Mouse (Mus musculus): ENCODE measurements around the gene Psmc6. TPM values are rescaled to one million over a fixed set of nuclear protein-coding genes. Genes with fewer than 3 reads are reported as not detected.

Gene Psmc6
- total RNA-seq, 2 experiments from 2014 or later: 90.1 to 102 TPM

DNA sequence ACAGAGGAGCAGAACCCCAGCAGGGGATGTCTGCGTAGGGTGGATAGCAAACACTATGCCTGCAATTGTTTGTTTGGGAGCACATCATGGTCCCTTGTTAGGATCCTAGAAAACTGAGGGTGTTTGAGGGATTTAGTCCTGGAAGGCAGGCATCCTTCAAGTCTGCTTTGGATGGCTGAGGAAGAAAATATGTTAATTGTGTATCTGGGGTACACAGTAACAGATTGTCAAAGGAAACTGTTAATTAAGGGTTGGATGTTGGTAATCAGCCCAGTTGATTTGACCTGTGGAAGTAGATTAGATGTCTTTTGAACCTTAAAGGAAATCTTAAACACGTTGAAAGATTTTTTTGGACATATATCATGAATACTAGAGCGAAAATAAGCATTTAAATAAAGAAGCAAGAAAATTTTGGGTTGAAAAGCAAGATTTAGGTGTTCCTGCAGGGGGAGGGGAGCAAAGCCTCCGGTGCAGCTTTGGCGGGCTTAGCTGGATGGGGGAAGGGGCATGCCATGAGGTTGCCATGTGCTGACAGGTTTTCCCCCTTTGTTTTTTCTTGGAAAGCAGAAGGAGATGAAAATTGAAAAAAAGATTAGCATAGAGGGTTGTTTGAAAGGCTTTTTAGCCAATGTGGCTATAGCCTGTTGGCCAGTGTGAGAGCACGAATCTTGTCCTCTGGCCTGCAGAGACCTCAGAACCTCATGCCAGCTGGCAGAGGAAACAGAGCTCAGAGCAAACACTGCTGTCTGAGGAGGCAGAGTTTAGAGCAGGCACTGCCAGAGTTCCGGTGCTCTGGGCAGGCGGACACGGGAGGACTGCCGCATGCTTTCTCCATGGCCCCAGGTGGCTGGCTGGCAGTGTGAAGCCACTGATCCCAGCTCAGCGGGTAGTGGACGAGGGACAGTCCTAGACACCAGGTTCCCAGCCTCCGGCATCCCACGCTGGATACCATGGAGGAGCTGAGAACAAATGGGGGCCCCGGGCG is 34.9 kb downstream of the Psmc6 start:
- no peak for DNase-seq (ENCODE audit: extremely low spot score in 1 of 2, low spot score in 2 of 2)
- H3K27ac ChIP-seq: no peak overlapping the region
- no peak for TF ChIP-seq CTCF (IDR thresholded peaks at IDR 0.05)
- intact Hi-C loops (cut with DNase I): no loop called here
- no peak overlapping the region for H3K4me3 ChIP-seq

- Histone ChIP-seq H3K27ac (no peak overlapping the region), H3K4me3 (no peak overlapping the region)
- intact Hi-C loops (cut with DNase I): no loop called here
- no peak for TF ChIP-seq CTCF (IDR thresholded peaks at IDR 0.05)
- DNase-seq (ENCODE audit: extremely low spot score in 1 of 2, low spot score in 2 of 2): no peak
Measured at GRCm38 (mm10) chr14:45365196-45365587, 35.6 kb downstream of the Psmc6 start.

GRCm38 (mm10) chr14:45378771-45379170 is 49.2 kb downstream of the Psmc6 start:
- H3K27ac ChIP-seq: no peak overlapping the region
- intact Hi-C loops (cut with DNase I): no loop called here
- H3K4me3 ChIP-seq: no peak overlapping the region
- no peak for DNase-seq (ENCODE audit: extremely low spot score in 1 of 2, low spot score in 2 of 2)
- no peak for TF ChIP-seq CTCF (IDR thresholded peaks at IDR 0.05)

DNA sequence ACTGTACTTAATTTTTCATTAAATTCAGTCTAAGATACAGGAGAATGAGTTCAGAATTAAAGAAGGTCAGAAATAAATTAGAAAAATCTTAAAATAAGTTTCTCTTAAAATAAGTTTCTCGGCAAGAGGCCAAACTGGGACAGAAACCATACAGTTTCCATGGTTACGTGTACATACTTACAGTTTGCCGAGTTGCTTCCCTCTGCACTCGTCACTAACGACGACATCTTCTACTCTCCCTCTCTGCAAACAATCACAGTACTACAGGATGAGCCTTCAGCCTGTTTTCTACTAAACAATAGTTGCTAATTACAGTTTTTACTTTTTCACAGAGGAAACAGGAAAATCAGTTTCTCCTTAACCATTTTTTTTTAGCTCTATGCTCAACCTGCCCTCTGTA is 51.2 kb downstream of the Psmc6 start:
- intact Hi-C loops (cut with DNase I): loop anchor here (5.0 kb wide), 1 partner anchor 38 kb away; no protein-coding TSS in a partner anchor
- H3K4me3 ChIP-seq: no peak overlapping the region
- TF ChIP-seq CTCF (IDR thresholded peaks at IDR 0.05): no peak
- H3K27ac ChIP-seq: no peak overlapping the region
- no peak for DNase-seq (ENCODE audit: extremely low spot score in 1 of 2, low spot score in 2 of 2)

DNA sequence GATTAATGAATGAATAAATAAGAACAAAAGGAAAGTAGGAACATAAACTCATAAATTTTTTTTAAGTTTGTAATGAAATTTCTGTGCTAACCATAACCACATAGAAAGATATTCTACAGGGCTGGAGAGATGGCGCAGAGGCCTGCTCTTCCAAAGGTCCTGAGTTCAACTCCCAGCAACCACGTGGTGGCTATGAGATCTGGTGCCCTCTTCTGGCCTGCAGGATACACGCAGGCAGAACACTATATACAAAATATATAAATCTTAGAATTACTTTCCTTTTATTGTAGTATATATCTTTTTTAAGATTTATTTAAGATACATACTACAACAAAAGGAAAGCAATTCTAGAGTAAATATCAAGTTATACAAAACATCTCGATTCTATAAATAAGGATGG is 53.3 kb downstream of the Psmc6 start:
- intact Hi-C loops (cut with DNase I): loop anchor here (5.0 kb wide), 1 partner anchor 41 kb away; no protein-coding TSS in a partner anchor
- TF ChIP-seq CTCF (IDR thresholded peaks at IDR 0.05): peak; percentile 51

GRCm38 (mm10) chr14:45385596-45385995 is 56.0 kb downstream of the Psmc6 start:
- TF ChIP-seq CTCF (IDR thresholded peaks at IDR 0.05): no peak
- intact Hi-C loops (cut with DNase I): no loop called here

More for the DNA sequence above, 53.3 kb downstream of the Psmc6 start:
- Histone ChIP-seq H3K27ac (no peak overlapping the region), H3K4me3 (no peak overlapping the region)
- no peak for DNase-seq (ENCODE audit: extremely low spot score in 1 of 2, low spot score in 2 of 2)

GRCm38 (mm10) chr14:45387480-45387879 is 57.9 kb downstream of the Psmc6 start:
- H3K27ac ChIP-seq: no peak overlapping the region
- DNase-seq (ENCODE audit: extremely low spot score in 1 of 2, low spot score in 2 of 2): no peak
- intact Hi-C loops (cut with DNase I): no loop called here
- H3K4me3 ChIP-seq: no peak overlapping the region
- no peak for TF ChIP-seq CTCF (IDR thresholded peaks at IDR 0.05)

More at GRCm38 (mm10) chr14:45385596-45385995, 56.0 kb downstream of the Psmc6 start:
- Histone ChIP-seq H3K4me3 (no peak overlapping the region), H3K27ac (no peak overlapping the region)
- no peak for DNase-seq (ENCODE audit: extremely low spot score in 1 of 2, low spot score in 2 of 2)

GRCm38 (mm10) chr14:45388345-45389181 is 59.0 kb downstream of the Psmc6 start:
- intact Hi-C loops (cut with DNase I): no loop called here
- peak; percentile 20 for TF ChIP-seq CTCF (IDR thresholded peaks at IDR 0.05)
- peak; percentile 91 to 93 for DNase-seq (ENCODE audit: extremely low spot score in 1 of 2, low spot score in 2 of 2)
- Histone ChIP-seq H3K4me3 (peak overlapping the region; percentile 92), H3K27ac (peak overlapping the region; percentile 93)

DNA sequence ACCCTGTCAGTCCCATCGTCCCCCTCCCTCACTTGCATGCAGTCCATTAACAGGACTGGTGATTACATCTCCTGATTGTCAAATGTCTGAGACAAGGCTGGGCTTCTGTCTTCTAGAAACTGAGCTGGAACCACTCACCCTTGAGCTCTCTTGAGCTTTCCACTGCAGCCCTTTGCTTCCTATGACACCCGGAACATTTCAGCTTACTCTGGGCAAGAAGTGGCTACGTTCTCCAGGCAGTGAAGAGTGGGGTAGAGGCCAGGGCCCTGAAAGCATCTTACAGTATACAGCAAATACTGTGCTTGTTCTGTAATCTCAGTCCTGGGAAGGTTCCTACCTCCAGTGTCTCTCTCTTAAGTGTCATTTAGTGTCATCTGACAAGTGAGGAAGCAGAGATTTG is 59.6 kb downstream of the Psmc6 start:
- DNase-seq (ENCODE audit: extremely low spot score in 1 of 2, low spot score in 2 of 2): no peak
- Histone ChIP-seq H3K4me3 (peak overlapping the region; percentile 92), H3K27ac (peak overlapping the region; percentile 93)
- intact Hi-C loops (cut with DNase I): no loop called here
- no peak for TF ChIP-seq CTCF (IDR thresholded peaks at IDR 0.05)

Other genes with a start within 250 kb of the Psmc6 start
- 10 to 100 TPM; 33.8 to 35.3 TPM for gene Gpr137c, start 110.1 kb upstream of the Psmc6 start, total RNA-seq (2021)
- gene Txndc16, start 109.5 kb upstream of the Psmc6 start, total RNA-seq (2021): 10 to 100 TPM; 65.6 to 66.5 TPM
- 10 to 100 TPM; 43.8 to 49.4 TPM for gene Ero1l, start 11.0 kb upstream of the Psmc6 start, total RNA-seq (2021)
- gene Styx, start 21.3 kb downstream of the Psmc6 start, total RNA-seq (2021): 10 to 100 TPM; 11.0 to 14.3 TPM
- 10 to 100 TPM; 14.7 to 18.8 TPM for gene Gnpnat1, start 75.1 kb downstream of the Psmc6 start, total RNA-seq (2021)
- 100 to 1,000 TPM in 1 of 2 experiments, 10 to 100 TPM in 1; 98.1 to 105 TPM for gene Fermt2, start 200.3 kb downstream of the Psmc6 start, total RNA-seq (2021)